Mouse (Mus musculus) small intestine, adult 2 months (tissue): ENCODE data around the gene Hist1h4f. TPM values are rescaled to one million over a fixed set of nuclear protein-coding genes. Genes with fewer than 3 reads are reported as not detected.

ENCODE experiments used
- H3K27ac ChIP-seq: fragments of 200-500 bp; 2 replicates; pipeline ENCODE4 v1.5.1; 2012; ENCODE audit warnings: low read depth, low read length, control low read depth, inconsistent platforms; ENCODE audit not compliant: insufficient read depth
- H3K27me3 ChIP-seq: fragments of 200-500 bp; 2 replicates; pipeline ENCODE4 v1.6.1; 2012; ENCODE audit warnings: mild to moderate bottlenecking, moderate library complexity, low read length, inconsistent platforms; ENCODE audit not compliant: control insufficient read depth, insufficient read depth
- H3K36me3 ChIP-seq: fragments of 200-500 bp; 2 replicates; pipeline ENCODE4 v1.6.1; 2012; ENCODE audit warnings: mild to moderate bottlenecking, low read length, control low read depth, inconsistent platforms; ENCODE audit not compliant: control insufficient read depth, insufficient read depth
- H3K4me1 ChIP-seq: fragments of 200-500 bp; 2 replicates; pipeline ENCODE4 v1.6.1; 2012; ENCODE audit warnings: low read length, inconsistent platforms, mixed read lengths; ENCODE audit not compliant: control insufficient read depth, insufficient read depth, insufficient read length
- H3K4me3 ChIP-seq: fragments of 200-500 bp; 2 replicates; pipeline ENCODE4 v1.5.1; 2012; ENCODE audit warnings: low read depth, mild to moderate bottlenecking, control low read depth, inconsistent platforms, low read length, moderate library complexity
- CTCF ChIP-seq: fragments of 200-500 bp; IDR thresholded peaks from 2 replicates; pipeline ENCODE4 v1.5.1; 2012; ENCODE audit warnings: low read depth, mild to moderate bottlenecking, control low read depth, inconsistent platforms, low read length, moderate library complexity, mixed read lengths; ENCODE audit not compliant: insufficient replicate concordance, insufficient read length; ENCODE audit errors: extremely low read depth
- POLR2A ChIP-seq: fragments of 200-500 bp; IDR thresholded peaks from 2 replicates; pipeline ENCODE4 v1.6.1; 2012; ENCODE audit warnings: low read depth, mild to moderate bottlenecking, control low read depth, inconsistent platforms, low read length, moderate library complexity
- WGBS: fragments of 180-500 bp; shearing (Covaris S2); methylation state at CpG from one replicate; pipeline ENCODE4 v1.1.7; 2018; 5-methylcytosine and 5-hydroxymethylcytosine counted together
- polyA plus RNA-seq: library from polyadenylated mRNA; depleted of rRNA; stranded (reverse); fragments of >200 nt; gene quantifications from 2 replicates; pipeline ENCODE4 v1.2.3, GENCODE M21; 2012

Hist1h4f gene
- polyA plus RNA-seq, 1 experiment: 13.6 TPM

- no peak for TF ChIP-seq CTCF
- WGBS: 62% methylated on average over 3 of the region's 3 CpGs
- Histone ChIP-seq H3K4me3 (no peak overlapping the region), H3K36me3 (no peaks in the 10 kb centered on the region), H3K4me1 (no peaks in the 10 kb centered on the region), H3K27ac (no peak overlapping the region), H3K27me3 (no peaks in the 10 kb centered on the region)
Observed at GRCm38 (mm10) chr13:23556906-23557305, 5.5 kb upstream of the Hist1h4f start.

GRCm38 (mm10) chr13:23555839-23556416 lies 4.5 kb upstream of the Hist1h4f start:
- Histone ChIP-seq H3K27ac (peak overlapping the region; percentile 96), H3K27me3 (no peaks in the 10 kb centered on the region), H3K36me3 (no peaks in the 10 kb centered on the region), H3K4me3 (peak overlapping the region; percentile 83), H3K4me1 (no peaks in the 10 kb centered on the region; the same call in 1 of the 2 replicates)
- TF ChIP-seq POLR2A (no peak; the same call in 1 of the 2 replicates), CTCF (no peak)
- under 1% methylated on average over 18 of the region's 18 CpGs for WGBS

- H3K36me3 ChIP-seq: no peaks in the 10 kb centered on the region
- peak overlapping the region; percentile 83 for H3K4me3 ChIP-seq
- WGBS: under 1% methylated on average over 54 of the region's 54 CpGs
- TF ChIP-seq POLR2A (peak; percentile 83), CTCF (no peak)
- H3K27ac ChIP-seq: peak overlapping the region; percentile 96
- no peaks in the 10 kb centered on the region for H3K27me3 ChIP-seq
- peaks cover 2% of the 10 kb centered on the region; the same call in 1 of the 2 replicates for H3K4me1 ChIP-seq
Observed at GRCm38 (mm10) chr13:23554925-23555838, 3.7 kb upstream of the Hist1h4f start.

- H3K27ac ChIP-seq: peak overlapping the region; percentile 53
- H3K4me1 ChIP-seq: peaks cover 2% of the 10 kb centered on the region; the same call in 1 of the 2 replicates
- WGBS: 9% methylated on average over 9 of the region's 9 CpGs
- no peaks in the 10 kb centered on the region for H3K36me3 ChIP-seq
- no peaks in the 10 kb centered on the region for H3K27me3 ChIP-seq
- H3K4me3 ChIP-seq: no peak overlapping the region
- no peak for TF ChIP-seq CTCF
- TF ChIP-seq POLR2A: no peak
Observed at GRCm38 (mm10) chr13:23554393-23554792, 2.9 kb upstream of the Hist1h4f start.

- Histone ChIP-seq H3K27me3 (no peaks in the 10 kb centered on the region), H3K27ac (no peak within 1 kb of the TSS), H3K4me3 (no peak within 1 kb of the TSS), H3K36me3 (no peaks in the 10 kb centered on the region), H3K4me1 (peaks cover 2% of the 10 kb centered on the region; the same call in 1 of the 2 replicates)
- TF ChIP-seq POLR2A: no peak
- no peak for TF ChIP-seq CTCF
Observed at GRCm38 (mm10) chr13:23552962-23553361, 1.5 kb upstream of the Hist1h4f start, which contains the start of gene Hist1h1d. Hist1h1d (plus strand) TSS chr13:23553262.

- 38% methylated on average over 8 of the region's 8 CpGs for WGBS
- peaks cover 2% of the 10 kb centered on the region; the same call in 1 of the 2 replicates for H3K4me1 ChIP-seq
- no peak overlapping the region for H3K4me3 ChIP-seq
- H3K36me3 ChIP-seq: no peaks in the 10 kb centered on the region
- no peaks in the 10 kb centered on the region for H3K27me3 ChIP-seq
- peak overlapping the region; percentile 53; the same call in 1 of the 2 replicates for H3K27ac ChIP-seq
- TF ChIP-seq CTCF (no peak), POLR2A (no peak)
Observed at GRCm38 (mm10) chr13:23551931-23552914, 775 bp upstream of the Hist1h4f start.

GRCm38 (mm10) chr13:23550761-23551145 lies 695 bp downstream of the Hist1h4f start:
- Histone ChIP-seq H3K4me3 (no peak overlapping the region), H3K27ac (peak overlapping the region; percentile 53), H3K27me3 (no peaks in the 10 kb centered on the region), H3K36me3 (no peaks in the 10 kb centered on the region), H3K4me1 (peaks cover 2% of the 10 kb centered on the region; the same call in 1 of the 2 replicates)
- TF ChIP-seq CTCF (no peak), POLR2A (no peak)
- 3% methylated on average over 3 of the region's 3 CpGs for WGBS
